Comparison of ENCODE assay signal across 12 mouse cellular contexts in genomic region chr19:6123330-6123729, GRCm38 (mm10). TPM values are rescaled to one million over a fixed set of nuclear protein-coding genes. Genes with fewer than 3 reads are reported as not detected.
DNase-seq lines count a peak whose midpoint lies in the region; ATAC-seq and TF ChIP-seq lines count a peak whose summit lies in the region.
"Had no signal": no experiment of that assay in that cellular context is flagged by ENCODE, and none has a peak within 500 bp of the region (broad histone marks: within the 10 kb centered on the region; RNA-seq: fewer than 3 reads in every experiment).

No protein-coding gene starts in this region.

- H3K9me3 ChIP-seq in lung, embryonic 14.5 days (ENCODE audit: low read depth, low read length): no peaks in the 10 kb centered on the region
- H3K9me3 ChIP-seq in lung, postnatal 0 days (ENCODE audit: low read length): no peaks in the 10 kb centered on the region
- H3K9me3 ChIP-seq in embryonic facial prominence, embryonic 11.5 days (replicated peaks; ENCODE audit: control insufficient read depth, low read length): no peaks in the 10 kb centered on the region
- H3K9me3 ChIP-seq in midbrain, postnatal 0 days (ENCODE audit: low read length): no peaks in the 10 kb centered on the region

- no peak for TF ChIP-seq POLR2A in brain, embryonic 14.5 days (IDR thresholded peaks at IDR 0.05; ENCODE audit: borderline replicate concordance, extremely low read depth, insufficient read depth, insufficient read length, poor library complexity, severe bottlenecking)

- no peak overlapping the region for H3K4me2 ChIP-seq in lung, embryonic 14.5 days
- H3K4me2 ChIP-seq in lung, postnatal 0 days (replicated peaks; ENCODE audit: low read depth, low read length): no peak overlapping the region
- no peak overlapping the region for H3K4me2 ChIP-seq in embryonic facial prominence, embryonic 11.5 days (ENCODE audit: low read depth, low read length)
- no peak overlapping the region for H3K4me2 ChIP-seq in midbrain, postnatal 0 days (ENCODE audit: low read depth, low read length, poor library complexity, severe bottlenecking)

- H3K27me3 ChIP-seq in lung, embryonic 14.5 days (ENCODE audit: insufficient read depth, low read length): no peaks in the 10 kb centered on the region
- no peaks in the 10 kb centered on the region for H3K27me3 ChIP-seq in lung, postnatal 0 days (replicated peaks; ENCODE audit: insufficient read depth, low read length)
- H3K27me3 ChIP-seq in embryonic facial prominence, embryonic 11.5 days (ENCODE audit: control insufficient read depth, insufficient read depth, low read length): no peaks in the 10 kb centered on the region
- no peaks in the 10 kb centered on the region for H3K27me3 ChIP-seq in midbrain, postnatal 0 days (ENCODE audit: insufficient read depth, low read length)

- intact Hi-C loops in gastrocnemius, postnatal 14 days (cut with DNase I; ENCODE audit: low total_unique reads): loop anchor here (10.0 kb wide), 1 partner anchor 159 kb away; the partner anchor contains the start of gene Pola2

- no peak for ATAC-seq in lung, embryonic 14.5 days (ENCODE audit: insufficient read depth)
- ATAC-seq in lung, postnatal 0 days: no peak
- ATAC-seq in embryonic facial prominence, embryonic 11.5 days (replicated peaks; ENCODE audit: insufficient number of reproducible peaks, low FRiP score, low TSS enrichment, low read depth): no peak
- no peak for ATAC-seq in midbrain, postnatal 0 days (ENCODE audit: low FRiP score)
- no peak for ATAC-seq in megakaryocyte progenitor cell, adult 5-6 weeks (replicated peaks; ENCODE audit: poor library complexity)

- WGBS in lung, embryonic 14.5 days: 66% methylated on average over 8 of the region's 8 CpGs
- WGBS in lung, postnatal 0 days: 70% methylated on average over 8 of the region's 8 CpGs
- 52% methylated on average over 8 of the region's 8 CpGs for WGBS in embryonic facial prominence, embryonic 11.5 days
- WGBS in midbrain, postnatal 0 days: 80% methylated on average over 8 of the region's 8 CpGs

- DNase-seq in lung, embryonic 14.5 days: peak; percentile 48
- DNase-seq in lung, postnatal 0 days (ENCODE audit: low spot score): no peak
- peak; percentile 51 for DNase-seq in brain, embryonic 14.5 days (ENCODE audit: low read depth)
- peak; percentile 69 for DNase-seq in embryonic facial prominence, embryonic 11.5 days (ENCODE audit: low spot score)
- DNase-seq in midbrain, postnatal 0 days (ENCODE audit: low spot score): peak; percentile 62
- no peak for DNase-seq in gastrocnemius, postnatal 14 days
- DNase-seq in right cerebral cortex, postnatal 4 days: no peak
- DNase-seq: kidney, adult 9 months; spleen, adult 18-20 months had no signal

- no peak overlapping the region for H3K4me3 ChIP-seq in lung, embryonic 14.5 days (ENCODE audit: low read depth, low read length)
- H3K4me3 ChIP-seq in lung, postnatal 0 days (ENCODE audit: low read depth, low read length): no peak overlapping the region
- H3K4me3 ChIP-seq in embryonic facial prominence, embryonic 11.5 days (ENCODE audit: low read depth, low read length): no peak overlapping the region
- no peak overlapping the region for H3K4me3 ChIP-seq in midbrain, postnatal 0 days (ENCODE audit: low read depth, low read length)
- H3K4me3 ChIP-seq: layer of hippocampus, adult 2 months had no signal

- H3K36me3 ChIP-seq in lung, embryonic 14.5 days (ENCODE audit: insufficient read depth): peaks cover 8% of the 10 kb centered on the region; the same call in 1 of the 2 replicates
- H3K36me3 ChIP-seq in lung, postnatal 0 days (ENCODE audit: insufficient read depth, low read length): no peaks in the 10 kb centered on the region
- no peaks in the 10 kb centered on the region for H3K36me3 ChIP-seq in embryonic facial prominence, embryonic 11.5 days (replicated peaks; ENCODE audit: control insufficient read depth, insufficient read depth, low read depth, low read length)
- H3K36me3 ChIP-seq in midbrain, postnatal 0 days (ENCODE audit: insufficient read depth, low read length): peaks cover 20% of the 10 kb centered on the region

- H3K4me1 ChIP-seq in lung, embryonic 14.5 days (ENCODE audit: insufficient read depth): 0 out of 2 replicates have a peak, but pooled peaks cover 4% of the 10 kb centered on the region
- no peaks in the 10 kb centered on the region for H3K4me1 ChIP-seq in lung, postnatal 0 days (ENCODE audit: insufficient read depth, low read depth, low read length)
- no peaks in the 10 kb centered on the region for H3K4me1 ChIP-seq in embryonic facial prominence, embryonic 11.5 days (ENCODE audit: control insufficient read depth, insufficient read depth, low read length)
- H3K4me1 ChIP-seq in midbrain, postnatal 0 days (ENCODE audit: insufficient read depth, low read length): no peaks in the 10 kb centered on the region; the same call in 1 of the 2 replicates

- no peak overlapping the region for H3K27ac ChIP-seq in lung, embryonic 14.5 days (ENCODE audit: low read depth)
- no peak overlapping the region for H3K27ac ChIP-seq in lung, postnatal 0 days (ENCODE audit: low read length)
- H3K27ac ChIP-seq in embryonic facial prominence, embryonic 11.5 days (replicated peaks; ENCODE audit: low read depth, low read length): no peak overlapping the region
- no peak overlapping the region for H3K27ac ChIP-seq in midbrain, postnatal 0 days (ENCODE audit: low read depth, low read length)
- H3K27ac ChIP-seq: layer of hippocampus, adult 2 months had no signal

- H3K9ac ChIP-seq in lung, embryonic 14.5 days: no peak overlapping the region
- H3K9ac ChIP-seq in lung, postnatal 0 days (replicated peaks; ENCODE audit: low read depth): no peak overlapping the region
- H3K9ac ChIP-seq in embryonic facial prominence, embryonic 11.5 days (replicated peaks; ENCODE audit: low read length): no peak overlapping the region
- no peak overlapping the region for H3K9ac ChIP-seq in midbrain, postnatal 0 days (replicated peaks; ENCODE audit: low read length, poor library complexity, severe bottlenecking)

- TF ChIP-seq EP300 in lung, postnatal 0 days (IDR thresholded peaks at IDR 0.05): no peak

- no peak for TF ChIP-seq CTCF in lung, embryonic 14.5 days (IDR thresholded peaks at IDR 0.05; ENCODE audit: low read depth)
- TF ChIP-seq CTCF in lung, postnatal 0 days (IDR thresholded peaks at IDR 0.05): no peak
- no peak for TF ChIP-seq CTCF in brain, embryonic 14.5 days (IDR thresholded peaks at IDR 0.05; ENCODE audit: borderline replicate concordance, extremely low read depth, insufficient read depth, insufficient read length)
- no peak for TF ChIP-seq CTCF in midbrain, postnatal 0 days (IDR thresholded peaks at IDR 0.05)

RNA-seq across cellular contexts. Expression of gene Snx15, which starts 4.8 kb away (rescaled TPM):
- 28.6 and 35.3 TPM in 2 replicates for polyA plus RNA-seq in lung, embryonic 14.5 days (2014; fragmentation: Nextera tagmentation; extraction: Ambion mirVana)
- polyA plus RNA-seq in lung, postnatal 0 days (2015; fragmentation: Nextera tagmentation; extraction: Ambion mirVana): 29.7 and 30.8 TPM in 2 replicates
- 52.3 and 52.4 TPM in 2 replicates for polyA plus RNA-seq in brain, embryonic 14.5 days (2012; rRNA removed)
- 25.4 and 30.7 TPM in 2 replicates for polyA plus RNA-seq in embryonic facial prominence, embryonic 11.5 days (2014; fragmentation: Nextera tagmentation; extraction: Ambion mirVana)
- total RNA-seq in midbrain, postnatal 0 days (2014; rRNA removed): 51.0 and 66.4 TPM in 2 replicates
- 66.1 and 69.1 TPM in 2 replicates for polyA plus RNA-seq in midbrain, postnatal 0 days (2015; fragmentation: Nextera tagmentation; extraction: Ambion mirVana)
- total RNA-seq in gastrocnemius, postnatal 14 days (2021): 10 to 100 TPM in 1 of 2 experiments, 1 to 10 TPM in 1; 8.2 to 11.9 TPM
- total RNA-seq in megakaryocyte progenitor cell, adult 5-6 weeks (2015): 18.2 and 19.5 TPM in 2 replicates
- total RNA-seq in megakaryocyte progenitor cell, adult 5-6 weeks (2017): 13.8 and 14.2 TPM in 2 replicates

RNA-seq across cellular contexts. Expression of gene Sac3d1, which starts 4.9 kb away (rescaled TPM):
- 55.2 and 56.5 TPM in 2 replicates for polyA plus RNA-seq in lung, embryonic 14.5 days (2014; fragmentation: Nextera tagmentation; extraction: Ambion mirVana)
- 22.3 and 24.5 TPM in 2 replicates for polyA plus RNA-seq in lung, postnatal 0 days (2015; fragmentation: Nextera tagmentation; extraction: Ambion mirVana)
- polyA plus RNA-seq in brain, embryonic 14.5 days (2012; rRNA removed): 47.3 and 66.2 TPM in 2 replicates
- 60.7 and 68.3 TPM in 2 replicates for polyA plus RNA-seq in embryonic facial prominence, embryonic 11.5 days (2014; fragmentation: Nextera tagmentation; extraction: Ambion mirVana)
- total RNA-seq in midbrain, postnatal 0 days (2014; rRNA removed): 66.6 and 73.1 TPM in 2 replicates
- polyA plus RNA-seq in midbrain, postnatal 0 days (2015; fragmentation: Nextera tagmentation; extraction: Ambion mirVana): 52.6 and 53.1 TPM in 2 replicates
- 10 to 100 TPM in 1 of 2 experiments, 1 to 10 TPM in 1; 8.8 to 14.4 TPM for total RNA-seq in gastrocnemius, postnatal 14 days (2021)
- 12.0 and 16.9 TPM in 2 replicates for total RNA-seq in megakaryocyte progenitor cell, adult 5-6 weeks (2015)
- 5.5 and 6.3 TPM in 2 replicates for total RNA-seq in megakaryocyte progenitor cell, adult 5-6 weeks (2017)

RNA-seq across cellular contexts. Expression of gene Batf2, which starts 17.5 kb away (rescaled TPM):
- 0.18 and 0.28 TPM in 2 replicates for polyA plus RNA-seq in lung, embryonic 14.5 days (2014; fragmentation: Nextera tagmentation; extraction: Ambion mirVana)
- 0.93 and 1.0 TPM in 2 replicates for polyA plus RNA-seq in lung, postnatal 0 days (2015; fragmentation: Nextera tagmentation; extraction: Ambion mirVana)
- polyA plus RNA-seq in brain, embryonic 14.5 days (2012; rRNA removed): 0.05 TPM in 2 replicates
- polyA plus RNA-seq in embryonic facial prominence, embryonic 11.5 days (2014; fragmentation: Nextera tagmentation; extraction: Ambion mirVana): not detected in 2 replicates
- total RNA-seq in midbrain, postnatal 0 days (2014; rRNA removed): not detected in 2 replicates
- not detected in 2 replicates for polyA plus RNA-seq in midbrain, postnatal 0 days (2015; fragmentation: Nextera tagmentation; extraction: Ambion mirVana)
- total RNA-seq in gastrocnemius, postnatal 14 days (2021): under 1 TPM in 1 of 2 experiments, not detected in 1; 0.20 TPM
- 0.34 and 0.42 TPM in 2 replicates for total RNA-seq in megakaryocyte progenitor cell, adult 5-6 weeks (2015)
- 0.44 and 0.71 TPM in 2 replicates for total RNA-seq in megakaryocyte progenitor cell, adult 5-6 weeks (2017)

RNA-seq across cellular contexts. Expression of gene Naaladl1, which starts 17.7 kb away (rescaled TPM):
- 0.51 and 0.57 TPM in 2 replicates for polyA plus RNA-seq in lung, embryonic 14.5 days (2014; fragmentation: Nextera tagmentation; extraction: Ambion mirVana)
- polyA plus RNA-seq in lung, postnatal 0 days (2015; fragmentation: Nextera tagmentation; extraction: Ambion mirVana): 0.14 TPM in 1 of 2 replicates, not detected in the other
- 1.1 and 2.0 TPM in 2 replicates for polyA plus RNA-seq in brain, embryonic 14.5 days (2012; rRNA removed)
- 0.21 and 0.49 TPM in 2 replicates for polyA plus RNA-seq in embryonic facial prominence, embryonic 11.5 days (2014; fragmentation: Nextera tagmentation; extraction: Ambion mirVana)
- 0.42 and 1.0 TPM in 2 replicates for total RNA-seq in midbrain, postnatal 0 days (2014; rRNA removed)
- 0.41 and 0.53 TPM in 2 replicates for polyA plus RNA-seq in midbrain, postnatal 0 days (2015; fragmentation: Nextera tagmentation; extraction: Ambion mirVana)
- total RNA-seq in gastrocnemius, postnatal 14 days (2021): not detected
- 0.07 and 0.17 TPM in 2 replicates for total RNA-seq in megakaryocyte progenitor cell, adult 5-6 weeks (2015)
- total RNA-seq in megakaryocyte progenitor cell, adult 5-6 weeks (2017): 0.21 TPM in 1 of 2 replicates, not detected in the other
- total RNA-seq: heart, postnatal 25 days had no signal

RNA-seq across cellular contexts. Expression of gene Arl2, which starts 18.0 kb away (rescaled TPM):
- 78.8 and 89.2 TPM in 2 replicates for polyA plus RNA-seq in lung, embryonic 14.5 days (2014; fragmentation: Nextera tagmentation; extraction: Ambion mirVana)
- polyA plus RNA-seq in lung, postnatal 0 days (2015; fragmentation: Nextera tagmentation; extraction: Ambion mirVana): 64.5 and 64.6 TPM in 2 replicates
- 109 and 144 TPM in 2 replicates for polyA plus RNA-seq in brain, embryonic 14.5 days (2012; rRNA removed)
- 72.8 and 81.4 TPM in 2 replicates for polyA plus RNA-seq in embryonic facial prominence, embryonic 11.5 days (2014; fragmentation: Nextera tagmentation; extraction: Ambion mirVana)
- total RNA-seq in midbrain, postnatal 0 days (2014; rRNA removed): 83.4 and 123 TPM in 2 replicates
- polyA plus RNA-seq in midbrain, postnatal 0 days (2015; fragmentation: Nextera tagmentation; extraction: Ambion mirVana): 159 and 174 TPM in 2 replicates
- 10 to 100 TPM; 53.4 to 55.4 TPM for total RNA-seq in gastrocnemius, postnatal 14 days (2021)
- total RNA-seq in megakaryocyte progenitor cell, adult 5-6 weeks (2015): 29.2 and 37.4 TPM in 2 replicates
- total RNA-seq in megakaryocyte progenitor cell, adult 5-6 weeks (2017): 33.6 and 37.0 TPM in 2 replicates

Comparison
In these comparisons a context has a peak if more than half of its experiments do, and no peak if none do; other contexts are left out.
1. DNase-seq: peak in lung, embryonic 14.5 days (single experiment), brain, embryonic 14.5 days (single experiment), embryonic facial prominence, embryonic 11.5 days (single experiment) and midbrain, postnatal 0 days (single experiment); none in lung, postnatal 0 days (single experiment), gastrocnemius, postnatal 14 days (single experiment) and right cerebral cortex, postnatal 4 days (single experiment).